Mouse (Mus musculus) spleen, adult 2 months (tissue): Measurements from ENCODE around the gene Rai1.

Experiments
- CTCF ChIP-seq: fragments of 200-500 bp; IDR thresholded peaks from 2 replicates; pipeline ENCODE4 v1.5.1; 2011; ENCODE audit warnings: mild to moderate bottlenecking, inconsistent platforms; ENCODE audit not compliant: insufficient read depth, insufficient read length, insufficient replicate concordance; ENCODE audit errors: extremely low read depth
- POLR2A ChIP-seq: fragments of 200-500 bp; IDR thresholded peaks from 2 replicates; pipeline ENCODE4 v1.6.1; 2011; ENCODE audit warnings: low read depth, low read length, inconsistent platforms

- TF ChIP-seq POLR2A: no peak
- no peak for TF ChIP-seq CTCF
These were observed 5.1 kb upstream of the Rai1 start for GRCm38 (mm10) chr11:60099555-60100186.
